8 mouse cellular contexts compared by ENCODE assay signal in genomic region chr6:34660724-34661123, GRCm38 (mm10).
DNase-seq lines count a peak whose midpoint lies in the region.

No protein-coding gene starts in this region.

- DNase-seq in gastrocnemius, adult 18-20 months (ENCODE audit: low spot score): peak; percentile 35
- DNase-seq in gastrocnemius, adult 8-10 months (ENCODE audit: low spot score in 2 of 2): no peak
- peak; percentile 29 for DNase-seq in ovary, postnatal 36 days (ENCODE audit: low spot score)
- DNase-seq in ovary, postnatal 10 days (ENCODE audit: low spot score): no peak
- DNase-seq in heart, adult 9 months (ENCODE audit: low spot score in 2 of 2): peak; percentile 14 to 37
- peak; percentile 50 for DNase-seq in testis, postnatal 10 days (ENCODE audit: low spot score)
- no peak for DNase-seq in layer of hippocampus, adult 9-11 months
- DNase-seq in layer of hippocampus, postnatal 14 days (ENCODE audit: low spot score in 2 of 2): no peak

Comparison
In these comparisons a context has a peak if more than half of its experiments do, and no peak if none do; other contexts are left out.
1. DNase-seq: peak in gastrocnemius, adult 18-20 months (single experiment), ovary, postnatal 36 days (single experiment), heart, adult 9 months (2 of 2) and testis, postnatal 10 days (single experiment); none in gastrocnemius, adult 8-10 months (0 of 2), ovary, postnatal 10 days (single experiment), layer of hippocampus, adult 9-11 months (single experiment) and layer of hippocampus, postnatal 14 days (0 of 2).